Mouse (Mus musculus) lung, adult 2 months (tissue): ENCODE results near the gene Lmnb2.

Experiments used
- CTCF ChIP-seq: fragments of 200-500 bp; IDR thresholded peaks from 2 replicates; pipeline ENCODE4 v1.5.1; 2011; ENCODE audit warnings: mild to moderate bottlenecking, low read length, control low read depth; ENCODE audit not compliant: insufficient read depth
- POLR2A ChIP-seq: fragments of 200-500 bp; IDR thresholded peaks from 2 replicates; pipeline ENCODE4 v1.6.1; 2011; ENCODE audit warnings: low read depth, mild to moderate bottlenecking, control low read depth, low read length, borderline replicate concordance; ENCODE audit errors: extremely low read depth

GRCm38 (mm10) chr10:80946684-80947437, 28.8 kb upstream of the Lmnb2 start:
- TF ChIP-seq CTCF (peak; percentile 32), POLR2A (no peak)
